Mouse (Mus musculus) forebrain, embryonic 10.5 days (tissue): ENCODE results near the gene S100a7a. TPM values are rescaled to one million over a fixed set of nuclear protein-coding genes. Genes with fewer than 3 reads are reported as not detected.

ENCODE experiments used
- DNase-seq: peaks from one replicate; pipeline ENCODE4 v3.0.0-alpha.2; 2017; ENCODE audit warnings: low spot score; ENCODE audit errors: extremely low spot score
- H3K27ac ChIP-seq: fragments of 300-500 bp; sonication (generic); 2 replicates; pipeline ENCODE4 v1.5.1; 2016; ENCODE audit warnings: mild to moderate bottlenecking
- H3K27me3 ChIP-seq: fragments of 300-500 bp; sonication (generic); 2 replicates; pipeline ENCODE4 v1.6.1; 2016; ENCODE audit warnings: mild to moderate bottlenecking; ENCODE audit not compliant: poor library complexity, severe bottlenecking
- H3K36me3 ChIP-seq: fragments of 300-500 bp; sonication (generic); replicated peaks from 2 replicates; pipeline ENCODE4 v1.6.1; 2016; ENCODE audit warnings: mild to moderate bottlenecking, moderate library complexity
- H3K4me1 ChIP-seq: fragments of 300-500 bp; sonication (generic); 2 replicates; pipeline ENCODE4 v1.6.1; 2016
- H3K4me3 ChIP-seq: fragments of 300-500 bp; sonication (generic); 2 replicates; pipeline ENCODE4 v1.5.1; 2016; ENCODE audit warnings: mild to moderate bottlenecking, moderate library complexity
- H3K9me3 ChIP-seq: fragments of 300-500 bp; sonication (generic); 2 replicates; pipeline ENCODE4 v1.6.1; 2016; ENCODE audit warnings: mild to moderate bottlenecking, moderate library complexity
- WGBS: fragments of 180-500 bp; shearing (Covaris S2); methylation state at CpG from one replicate; pipeline ENCODE4 v1.1.7; 2016; 5-methylcytosine and 5-hydroxymethylcytosine counted together
- polyA plus RNA-seq: library from polyadenylated mRNA; unstranded; fragments of >200 nt; fragmentation: Nextera tagmentation; extraction: Ambion mirVana; gene quantifications from 2 replicates; pipeline ENCODE4 v1.2.1, GENCODE M21; 2016

S100a7a gene
- polyA plus RNA-seq, 1 experiment from 2014 or later: not detected

GRCm38 (mm10) chr3:90614611-90615251, 39.1 kb upstream of the S100a7a start:
- no peak overlapping the region for H3K4me3 ChIP-seq
- H3K9me3 ChIP-seq: no peaks in the 10 kb centered on the region
- H3K36me3 ChIP-seq: no peaks in the 10 kb centered on the region
- 79% methylated on average over 11 of the region's 11 CpGs for whole genome bisulfite sequencing
- H3K27ac ChIP-seq: no peak overlapping the region
- H3K27me3 ChIP-seq: peaks cover 17% of the 10 kb centered on the region
- no peak for DNase-seq
- peaks cover 14% of the 10 kb centered on the region for H3K4me1 ChIP-seq

- 10% methylated on average over 7 of the region's 7 CpGs for WGBS
- Histone ChIP-seq H3K4me3 (no peak overlapping the region), H3K4me1 (peaks cover 14% of the 10 kb centered on the region), H3K27me3 (peaks cover 17% of the 10 kb centered on the region), H3K36me3 (no peaks in the 10 kb centered on the region), H3K27ac (no peak overlapping the region), H3K9me3 (no peaks in the 10 kb centered on the region)
- DNase-seq: peak; percentile 47
Measured at GRCm38 (mm10) chr3:90615415-90615814, 38.4 kb upstream of the S100a7a start.

- Histone ChIP-seq H3K9me3 (no peaks in the 10 kb centered on the region), H3K4me3 (no peak overlapping the region), H3K27ac (no peak overlapping the region), H3K4me1 (peaks cover 14% of the 10 kb centered on the region), H3K36me3 (no peaks in the 10 kb centered on the region), H3K27me3 (peaks cover 17% of the 10 kb centered on the region)
- DNase-seq: no peak
- WGBS: 91% methylated on average over 1 of the region's 1 CpGs
Measured at GRCm38 (mm10) chr3:90615911-90616310, 37.9 kb upstream of the S100a7a start.

- no peak overlapping the region for H3K4me3 ChIP-seq
- no peaks in the 10 kb centered on the region for H3K9me3 ChIP-seq
- peaks cover 13% of the 10 kb centered on the region for H3K4me1 ChIP-seq
- 15% methylated on average over 1 of the region's 1 CpGs for WGBS
- H3K27me3 ChIP-seq: peaks cover 17% of the 10 kb centered on the region
- H3K36me3 ChIP-seq: no peaks in the 10 kb centered on the region
- H3K27ac ChIP-seq: no peak overlapping the region
- DNase-seq: no peak
Measured at GRCm38 (mm10) chr3:90617586-90617985, 36.2 kb upstream of the S100a7a start.

- Histone ChIP-seq H3K27me3 (no peaks in the 10 kb centered on the region), H3K4me1 (peaks cover 26% of the 10 kb centered on the region), H3K4me3 (no peak overlapping the region), H3K9me3 (no peaks in the 10 kb centered on the region), H3K36me3 (no peaks in the 10 kb centered on the region), H3K27ac (no peak overlapping the region)
- no peak for DNase-seq
- WGBS: 59% methylated on average over 7 of the region's 7 CpGs
Measured at GRCm38 (mm10) chr3:90621552-90621951, 32.3 kb upstream of the S100a7a start.

- DNase-seq: peak; percentile 40
- Histone ChIP-seq H3K4me1 (peaks cover 26% of the 10 kb centered on the region), H3K4me3 (no peak overlapping the region), H3K36me3 (no peaks in the 10 kb centered on the region), H3K27ac (peak overlapping the region; percentile 60; the same call in 1 of the 2 replicates), H3K9me3 (no peaks in the 10 kb centered on the region), H3K27me3 (no peaks in the 10 kb centered on the region)
- 34% methylated on average over 2 of the region's 2 CpGs for WGBS
Measured at GRCm38 (mm10) chr3:90623435-90624071, 30.3 kb upstream of the S100a7a start.

GRCm38 (mm10) chr3:90625496-90625895, 28.3 kb upstream of the S100a7a start:
- H3K4me1 ChIP-seq: peaks cover 26% of the 10 kb centered on the region
- no peaks in the 10 kb centered on the region for H3K9me3 ChIP-seq
- H3K36me3 ChIP-seq: no peaks in the 10 kb centered on the region
- 85% methylated on average over 5 of the region's 5 CpGs for WGBS
- H3K27ac ChIP-seq: 0 out of 2 replicates have a peak overlapping the region, but pooled peaks have one; percentile 6
- DNase-seq: no peak
- no peak overlapping the region for H3K4me3 ChIP-seq
- no peaks in the 10 kb centered on the region for H3K27me3 ChIP-seq

GRCm38 (mm10) chr3:90626266-90627021, 27.4 kb upstream of the S100a7a start:
- H3K4me1 ChIP-seq: peaks cover 26% of the 10 kb centered on the region
- H3K27ac ChIP-seq: no peak overlapping the region
- H3K4me3 ChIP-seq: no peak overlapping the region
- no peak for DNase-seq
- WGBS: 83% methylated on average over 9 of the region's 9 CpGs
- no peaks in the 10 kb centered on the region for H3K36me3 ChIP-seq
- no peaks in the 10 kb centered on the region for H3K9me3 ChIP-seq
- H3K27me3 ChIP-seq: no peaks in the 10 kb centered on the region

- 92% methylated on average over 5 of the region's 5 CpGs for WGBS
- no peak overlapping the region for H3K4me3 ChIP-seq
- no peak overlapping the region for H3K27ac ChIP-seq
- no peaks in the 10 kb centered on the region for H3K9me3 ChIP-seq
- DNase-seq: no peak
- H3K4me1 ChIP-seq: peaks cover 26% of the 10 kb centered on the region
- no peaks in the 10 kb centered on the region for H3K27me3 ChIP-seq
- H3K36me3 ChIP-seq: no peaks in the 10 kb centered on the region
Measured at GRCm38 (mm10) chr3:90627366-90627765, 26.5 kb upstream of the S100a7a start.

GRCm38 (mm10) chr3:90627807-90628206, 26.0 kb upstream of the S100a7a start:
- H3K27ac ChIP-seq: no peak overlapping the region
- no peaks in the 10 kb centered on the region for H3K9me3 ChIP-seq
- 73% methylated on average over 4 of the region's 4 CpGs for WGBS
- DNase-seq: no peak
- no peaks in the 10 kb centered on the region for H3K27me3 ChIP-seq
- no peaks in the 10 kb centered on the region for H3K36me3 ChIP-seq
- no peak overlapping the region for H3K4me3 ChIP-seq
- peaks cover 25% of the 10 kb centered on the region for H3K4me1 ChIP-seq

GRCm38 (mm10) chr3:90629298-90629697, 24.5 kb upstream of the S100a7a start:
- H3K27me3 ChIP-seq: no peaks in the 10 kb centered on the region
- 82% methylated on average over 2 of the region's 2 CpGs for WGBS
- H3K4me1 ChIP-seq: peaks cover 11% of the 10 kb centered on the region
- no peak overlapping the region for H3K4me3 ChIP-seq
- no peaks in the 10 kb centered on the region for H3K9me3 ChIP-seq
- H3K36me3 ChIP-seq: no peaks in the 10 kb centered on the region
- no peak overlapping the region for H3K27ac ChIP-seq
- DNase-seq: no peak

- H3K36me3 ChIP-seq: no peaks in the 10 kb centered on the region
- no peak overlapping the region for H3K4me3 ChIP-seq
- no peaks in the 10 kb centered on the region for H3K4me1 ChIP-seq
- no peak for DNase-seq
- WGBS: 78% methylated on average over 2 of the region's 2 CpGs
- H3K27ac ChIP-seq: no peak overlapping the region
- H3K27me3 ChIP-seq: no peaks in the 10 kb centered on the region
- no peaks in the 10 kb centered on the region for H3K9me3 ChIP-seq
Measured at GRCm38 (mm10) chr3:90631984-90632383, 21.8 kb upstream of the S100a7a start.
